Mouse (Mus musculus): ENCODE measurements at regions not wholly inside any gene's neighbourhood (a gene's known extent, or its start where the extent isn't known, plus 50 kb on each side); places are given as distances from the start of the nearest gene placed in this dataset.

DNA sequence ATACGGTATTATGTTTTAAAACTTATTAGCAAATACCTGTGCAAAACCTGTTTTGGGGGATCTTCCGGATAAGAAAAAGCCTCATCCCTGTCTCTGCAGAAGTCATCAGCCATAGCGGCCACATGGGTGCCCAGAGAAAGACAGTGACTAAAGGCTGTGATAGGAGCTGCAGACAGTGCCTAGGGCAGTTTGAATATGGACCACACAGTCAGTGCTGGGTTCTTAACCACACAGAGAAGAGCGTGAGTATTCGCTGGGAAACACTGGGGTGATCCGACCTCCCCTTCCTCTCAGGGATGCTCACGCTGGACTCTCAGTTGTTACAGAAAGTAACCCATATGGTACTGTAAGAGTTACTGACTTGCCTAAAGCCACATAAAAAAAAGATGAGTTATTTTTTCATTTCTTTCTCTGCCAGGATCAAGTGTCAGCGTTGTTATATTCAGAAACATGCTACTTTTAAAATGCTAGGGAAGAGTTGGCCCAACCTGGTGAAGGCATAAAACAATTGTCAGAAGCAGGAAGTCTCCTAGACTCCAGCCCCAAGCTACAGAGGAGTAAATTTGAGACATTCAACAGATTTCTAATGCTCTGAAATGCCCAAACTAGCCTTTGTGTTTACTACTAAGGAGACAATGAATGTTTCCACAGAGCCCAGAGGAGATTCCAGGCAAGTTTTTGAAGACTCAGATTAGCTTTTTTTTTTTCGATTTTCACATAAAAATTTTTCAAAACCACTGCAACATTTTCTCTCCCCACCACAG, 333.3 kb upstream of the Acvr2a start:
- H3K4me1 ChIP-seq (replicated peaks; ENCODE audit: control insufficient read depth in 2 of 2, insufficient read depth in 2 of 2, low read length in 1 of 2): no peaks in the 10 kb centered on the region
- no peak for DNase-seq (ENCODE audit: low read depth in 3 of 3, low spot score in 3 of 3)
- no peak overlapping the region for H3K4me3 ChIP-seq (ENCODE audit: insufficient read depth in 1 of 2, low read depth in 2 of 2, low read length in 2 of 2)
- H3K9me3 ChIP-seq (ENCODE audit: control insufficient read depth, low read length): no peaks in the 10 kb centered on the region
- H3K4me2 ChIP-seq (ENCODE audit: low read depth): no peak overlapping the region
- H3K27ac ChIP-seq: no peak overlapping the region
- H3K9ac ChIP-seq (replicated peaks): no peak overlapping the region
- 64% methylated on average over 9 of the region's 9 CpGs for WGBS (ENCODE audit: insufficient replicate concordance)
- no peak for TF ChIP-seq EP300 (IDR thresholded peaks at IDR 0.05; ENCODE audit: low read depth)
- no peaks in the 10 kb centered on the region for H3K36me3 ChIP-seq (replicated peaks; ENCODE audit: control insufficient read depth, insufficient read depth, low read depth)
- no peak for ATAC-seq (ENCODE audit: insufficient read depth)
- H3K27me3 ChIP-seq (ENCODE audit: control insufficient read depth, insufficient read depth, low read length): no peaks in the 10 kb centered on the region

DNA sequence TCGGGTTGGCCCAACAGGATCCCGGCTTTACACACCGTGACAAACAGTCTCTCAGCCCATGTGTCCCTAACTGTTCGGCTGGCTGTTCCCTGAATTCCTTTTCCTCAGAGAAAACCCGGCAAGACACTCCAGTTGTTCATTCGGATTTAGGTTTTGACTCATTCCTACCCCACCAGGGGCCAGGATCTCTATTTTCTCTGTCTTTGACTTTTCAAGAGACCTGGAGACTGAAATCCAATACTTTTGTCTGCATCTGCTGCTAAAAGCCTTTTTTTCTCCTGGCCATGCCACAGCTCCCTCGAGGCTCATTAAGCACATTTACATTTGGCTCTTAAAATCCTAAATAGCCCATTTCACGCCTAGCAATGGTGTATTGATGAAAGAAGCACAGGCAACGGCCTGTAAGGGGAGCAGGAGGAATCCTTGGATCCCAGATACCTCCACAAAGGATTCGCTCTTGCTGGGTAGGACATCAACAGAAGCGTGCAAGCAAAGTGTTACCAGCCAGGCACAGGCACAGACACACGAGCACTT, 332.6 kb upstream of the Acvr2a start:
- no peaks in the 10 kb centered on the region for H3K36me3 ChIP-seq (replicated peaks; ENCODE audit: control insufficient read depth, insufficient read depth, low read depth)

DNA sequence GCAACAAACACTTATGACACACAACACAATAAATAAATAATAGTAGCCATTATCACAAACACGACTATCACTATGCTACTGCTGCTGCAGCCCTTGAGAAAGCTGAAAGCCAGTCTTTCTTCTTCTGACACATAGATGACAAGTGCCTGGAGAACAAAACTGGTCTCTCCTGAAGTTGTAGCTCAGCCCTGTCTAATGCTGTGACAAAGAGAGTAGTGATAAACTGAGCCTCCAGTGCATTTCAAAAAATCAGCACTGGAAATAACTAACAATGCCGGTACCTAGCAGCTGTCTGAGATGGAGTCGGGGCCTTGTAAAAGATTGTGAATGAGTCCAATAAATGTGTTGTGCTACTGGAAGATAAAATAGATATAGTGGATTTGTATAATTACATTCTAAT, 320.3 kb upstream of the Acvr2a start:
- no peak overlapping the region for H3K27ac ChIP-seq
- DNase-seq (ENCODE audit: low read depth in 3 of 3, low spot score in 3 of 3): no peak
- H3K4me3 ChIP-seq (ENCODE audit: insufficient read depth in 1 of 2, low read depth in 2 of 2, low read length in 2 of 2): no peak overlapping the region
- H3K9ac ChIP-seq (replicated peaks): no peak overlapping the region
- WGBS (ENCODE audit: insufficient replicate concordance): 78% methylated on average over 3 of the region's 3 CpGs
- H3K36me3 ChIP-seq (replicated peaks; ENCODE audit: control insufficient read depth, insufficient read depth, low read depth): no peaks in the 10 kb centered on the region
- H3K4me1 ChIP-seq (replicated peaks; ENCODE audit: control insufficient read depth in 2 of 2, insufficient read depth in 2 of 2, low read length in 1 of 2): no peaks in the 10 kb centered on the region
- ATAC-seq (ENCODE audit: insufficient read depth): no peak
- no peaks in the 10 kb centered on the region for H3K9me3 ChIP-seq (ENCODE audit: control insufficient read depth, low read length)
- H3K27me3 ChIP-seq (ENCODE audit: control insufficient read depth, insufficient read depth, low read length): no peaks in the 10 kb centered on the region
- no peak overlapping the region for H3K4me2 ChIP-seq (ENCODE audit: low read depth)
- TF ChIP-seq EP300 (IDR thresholded peaks at IDR 0.05; ENCODE audit: low read depth) (no peak), CTCF (IDR thresholded peaks at IDR 0.05; ENCODE audit: low read depth) (no peak)

More for the DNA sequence above, 332.6 kb upstream of the Acvr2a start:
- TF ChIP-seq CTCF (IDR thresholded peaks at IDR 0.05; ENCODE audit: low read depth): no peak
- TF ChIP-seq EP300 (IDR thresholded peaks at IDR 0.05; ENCODE audit: low read depth): no peak
- H3K4me3 ChIP-seq (ENCODE audit: insufficient read depth in 1 of 2, low read depth in 2 of 2, low read length in 2 of 2): no peak overlapping the region
- no peaks in the 10 kb centered on the region for H3K9me3 ChIP-seq (ENCODE audit: control insufficient read depth, low read length)
- H3K4me1 ChIP-seq (replicated peaks; ENCODE audit: control insufficient read depth in 2 of 2, insufficient read depth in 2 of 2, low read length in 1 of 2): no peaks in the 10 kb centered on the region
- H3K4me2 ChIP-seq (ENCODE audit: low read depth): no peak overlapping the region
- H3K27ac ChIP-seq: no peak overlapping the region
- WGBS (ENCODE audit: insufficient replicate concordance): 57% methylated on average over 12 of the region's 12 CpGs
- no peak for DNase-seq (ENCODE audit: low read depth in 3 of 3, low spot score in 3 of 3)
- no peaks in the 10 kb centered on the region for H3K27me3 ChIP-seq (ENCODE audit: control insufficient read depth, insufficient read depth, low read length)
- no peak for ATAC-seq (ENCODE audit: insufficient read depth)
- H3K9ac ChIP-seq (replicated peaks): no peak overlapping the region

DNA sequence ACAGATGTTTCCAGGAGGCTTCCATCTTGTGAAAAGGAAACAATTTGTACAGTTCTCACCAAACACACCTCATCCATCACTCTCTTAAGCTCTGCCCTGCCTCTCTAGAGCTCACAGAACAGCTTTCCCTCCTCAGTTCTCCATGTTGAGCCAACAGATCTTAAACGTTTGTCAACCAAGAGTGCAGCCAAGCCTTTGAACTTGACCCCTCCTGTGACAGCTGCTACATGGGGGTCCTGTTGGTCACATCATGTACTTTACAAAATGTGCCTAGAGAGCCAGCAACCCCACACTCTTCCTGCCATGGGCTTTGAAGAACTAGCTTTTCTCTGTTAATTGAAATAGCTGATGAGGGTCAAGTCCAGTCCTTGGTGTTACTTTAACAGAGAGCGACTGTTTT, 319.8 kb upstream of the Acvr2a start:
- no peak overlapping the region for H3K9ac ChIP-seq (replicated peaks)
- ATAC-seq (ENCODE audit: insufficient read depth) (no peak), DNase-seq (ENCODE audit: low read depth in 3 of 3, low spot score in 3 of 3) (no peak)
- no peak overlapping the region for H3K27ac ChIP-seq
- no peak overlapping the region for H3K4me3 ChIP-seq (ENCODE audit: insufficient read depth in 1 of 2, low read depth in 2 of 2, low read length in 2 of 2)
- H3K36me3 ChIP-seq (replicated peaks; ENCODE audit: control insufficient read depth, insufficient read depth, low read depth): no peaks in the 10 kb centered on the region
- no peaks in the 10 kb centered on the region for H3K9me3 ChIP-seq (ENCODE audit: control insufficient read depth, low read length)
- no peaks in the 10 kb centered on the region for H3K27me3 ChIP-seq (ENCODE audit: control insufficient read depth, insufficient read depth, low read length)
- H3K4me1 ChIP-seq (replicated peaks; ENCODE audit: control insufficient read depth in 2 of 2, insufficient read depth in 2 of 2, low read length in 1 of 2): no peaks in the 10 kb centered on the region
- no peak overlapping the region for H3K4me2 ChIP-seq (ENCODE audit: low read depth)
- 34% methylated on average over 2 of the region's 2 CpGs for WGBS (ENCODE audit: insufficient replicate concordance)
- TF ChIP-seq CTCF (IDR thresholded peaks at IDR 0.05; ENCODE audit: low read depth): no peak
- no peak for TF ChIP-seq EP300 (IDR thresholded peaks at IDR 0.05; ENCODE audit: low read depth)

DNA sequence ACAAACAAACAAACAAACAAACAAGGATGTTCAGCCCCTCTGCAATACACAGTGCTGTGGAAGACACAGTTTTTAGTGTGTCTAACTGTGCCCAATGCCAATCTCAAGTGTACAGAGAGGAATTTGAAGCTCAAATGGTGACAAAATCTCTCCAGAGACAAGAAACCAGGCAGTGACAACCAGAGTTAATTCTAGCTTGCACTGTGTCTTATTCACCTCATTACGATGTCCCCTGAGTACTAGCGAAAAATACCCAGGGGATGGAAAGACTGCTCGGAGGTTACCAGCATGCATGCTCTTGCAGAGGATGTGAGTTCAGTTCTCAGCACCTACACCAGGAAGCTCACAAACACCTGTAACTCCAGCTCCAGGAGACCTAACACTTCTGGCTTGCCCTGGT, 319.3 kb upstream of the Acvr2a start:
- H3K4me1 ChIP-seq (replicated peaks; ENCODE audit: control insufficient read depth in 2 of 2, insufficient read depth in 2 of 2, low read length in 1 of 2): no peaks in the 10 kb centered on the region
- DNase-seq (ENCODE audit: low read depth in 3 of 3, low spot score in 3 of 3): no peak
- ATAC-seq (ENCODE audit: insufficient read depth): no peak
- H3K36me3 ChIP-seq (replicated peaks; ENCODE audit: control insufficient read depth, insufficient read depth, low read depth): no peaks in the 10 kb centered on the region
- no peaks in the 10 kb centered on the region for H3K9me3 ChIP-seq (ENCODE audit: control insufficient read depth, low read length)
- H3K27me3 ChIP-seq (ENCODE audit: control insufficient read depth, insufficient read depth, low read length): no peaks in the 10 kb centered on the region
- H3K9ac ChIP-seq (replicated peaks): no peak overlapping the region
- no peak for TF ChIP-seq EP300 (IDR thresholded peaks at IDR 0.05; ENCODE audit: low read depth)
- TF ChIP-seq CTCF (IDR thresholded peaks at IDR 0.05; ENCODE audit: low read depth): no peak
- WGBS (ENCODE audit: insufficient replicate concordance): 75% methylated on average over 3 of the region's 3 CpGs
- H3K27ac ChIP-seq: no peak overlapping the region
- no peak overlapping the region for H3K4me3 ChIP-seq (ENCODE audit: insufficient read depth in 1 of 2, low read depth in 2 of 2, low read length in 2 of 2)
- H3K4me2 ChIP-seq (ENCODE audit: low read depth): no peak overlapping the region

Data from liver, embryonic 14.5 days (tissue).